Mouse (Mus musculus): Measurements from ENCODE around the gene Pitpnm2.

DNA sequence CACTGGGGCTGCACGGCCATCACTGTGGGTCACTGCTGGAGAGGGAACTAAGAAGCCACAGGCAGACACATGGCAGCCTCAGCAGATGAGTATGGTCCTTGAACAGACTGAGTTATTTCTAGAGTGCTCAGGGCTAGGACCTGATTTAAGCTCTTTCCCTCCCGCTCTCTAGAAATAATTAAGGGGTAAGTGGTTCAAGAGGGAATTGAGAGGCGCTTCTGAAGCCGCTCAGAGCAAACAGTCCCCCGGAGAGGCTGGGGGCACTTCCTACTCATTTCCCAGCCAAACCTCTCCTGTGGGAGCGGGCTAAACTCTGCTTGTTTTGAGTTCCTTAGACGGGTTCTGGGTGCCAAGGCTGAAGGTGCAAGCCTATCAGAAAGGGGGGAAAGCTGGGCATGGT lies 98.7 kb downstream of the Pitpnm2 start:
- TF ChIP-seq POLR2A (IDR thresholded peaks at IDR 0.05; ENCODE audit: control insufficient read depth, low read depth, low read length) (no peak), CTCF (IDR thresholded peaks at IDR 0.05; ENCODE audit: control insufficient read depth, insufficient read depth, insufficient replicate concordance, low read depth, low read length) (no peak)
